Mouse (Mus musculus) heart, embryonic 12.5 days (tissue): ENCODE measurements around the gene Zfyve16. TPM values are rescaled to one million over a fixed set of nuclear protein-coding genes. Genes with fewer than 3 reads are reported as not detected.

Experiments
- ATAC-seq: fragments of 200-750 bp; cut with Nextera tagmentation; 2 replicates; pipeline ENCODE4 v1.8.0; 2017; ENCODE audit warnings: moderate TSS enrichment, moderate library complexity; ENCODE audit not compliant: insufficient number of reproducible peaks, low FRiP score
- H3K27ac ChIP-seq: fragments of 300-500 bp; sonication (generic); 2 replicates; pipeline ENCODE4 v1.5.1; 2016; ENCODE audit warnings: mild to moderate bottlenecking, moderate library complexity; ENCODE audit not compliant: poor library complexity, severe bottlenecking
- H3K27me3 ChIP-seq: fragments of 300-500 bp; sonication (generic); replicated peaks from 2 replicates; pipeline ENCODE4 v1.6.1; 2016; ENCODE audit warnings: mild to moderate bottlenecking, moderate library complexity
- H3K36me3 ChIP-seq: fragments of 300-500 bp; sonication (generic); 2 replicates; pipeline ENCODE4 v1.6.1; 2016; ENCODE audit warnings: mild to moderate bottlenecking, moderate library complexity
- H3K4me1 ChIP-seq: fragments of 300-500 bp; sonication (generic); replicated peaks from 2 replicates; pipeline ENCODE4 v1.6.1; 2016; ENCODE audit warnings: mild to moderate bottlenecking
- H3K4me2 ChIP-seq: fragments of 300-500 bp; sonication (generic); 2 replicates; pipeline ENCODE4 v1.6.1; 2016; ENCODE audit warnings: mild to moderate bottlenecking, moderate library complexity
- H3K4me3 ChIP-seq: fragments of 300-500 bp; sonication (generic); 2 replicates; pipeline ENCODE4 v1.5.1; 2016; ENCODE audit warnings: mild to moderate bottlenecking
- H3K9ac ChIP-seq: fragments of 300-500 bp; sonication (generic); 2 replicates; pipeline ENCODE4 v1.6.1; 2016; ENCODE audit warnings: mild to moderate bottlenecking, moderate library complexity
- H3K9me3 ChIP-seq: fragments of 300-500 bp; sonication (generic); replicated peaks from 2 replicates; pipeline ENCODE4 v1.6.1; 2016; ENCODE audit warnings: mild to moderate bottlenecking, moderate library complexity
- WGBS: fragments of 180-500 bp; shearing (Covaris S2); methylation state at CpG from one replicate; pipeline ENCODE4 v1.1.7; 2016; 5-methylcytosine and 5-hydroxymethylcytosine counted together
- polyA plus RNA-seq: library from polyadenylated mRNA; unstranded; fragments of >200 nt; fragmentation: Nextera tagmentation; extraction: Ambion mirVana; gene quantifications from 2 replicates; pipeline ENCODE4 v1.2.1, GENCODE M21; 2016

The Zfyve16 gene
- polyA plus RNA-seq, 1 experiment from 2014 or later: 11.5 TPM

- H3K4me2 ChIP-seq: no peak overlapping the region
- H3K9me3 ChIP-seq: no peaks in the 10 kb centered on the region
- no peak for ATAC-seq
- H3K9ac ChIP-seq: no peak overlapping the region
- H3K27ac ChIP-seq: no peak overlapping the region
- H3K36me3 ChIP-seq: 0 out of 2 replicates have a peak, but pooled peaks cover under 1% of the 10 kb centered on the region
- H3K4me3 ChIP-seq: no peak overlapping the region
- no peaks in the 10 kb centered on the region for H3K27me3 ChIP-seq
- peaks cover 6% of the 10 kb centered on the region for H3K4me1 ChIP-seq
- 79% methylated on average over 2 of the region's 2 CpGs for WGBS
These were observed 1.5 kb upstream of the Zfyve16 start for GRCm38 (mm10) chr13:92532216-92532615.

GRCm38 (mm10) chr13:92531237-92531636 is 569 bp upstream of the Zfyve16 start:
- peak overlapping the region; percentile 98 for H3K27ac ChIP-seq
- no peaks in the 10 kb centered on the region for H3K9me3 ChIP-seq
- peak overlapping the region; percentile 70 for H3K4me2 ChIP-seq
- H3K4me3 ChIP-seq: peak overlapping the region; percentile 82
- H3K36me3 ChIP-seq: 0 out of 2 replicates have a peak, but pooled peaks cover 3% of the 10 kb centered on the region
- 4% methylated on average over 15 of the region's 15 CpGs for WGBS
- no peaks in the 10 kb centered on the region for H3K27me3 ChIP-seq
- ATAC-seq: peak; percentile 2; the same call in 1 of the 2 replicates
- H3K9ac ChIP-seq: peak overlapping the region; percentile 88
- H3K4me1 ChIP-seq: peaks cover 6% of the 10 kb centered on the region

DNA sequence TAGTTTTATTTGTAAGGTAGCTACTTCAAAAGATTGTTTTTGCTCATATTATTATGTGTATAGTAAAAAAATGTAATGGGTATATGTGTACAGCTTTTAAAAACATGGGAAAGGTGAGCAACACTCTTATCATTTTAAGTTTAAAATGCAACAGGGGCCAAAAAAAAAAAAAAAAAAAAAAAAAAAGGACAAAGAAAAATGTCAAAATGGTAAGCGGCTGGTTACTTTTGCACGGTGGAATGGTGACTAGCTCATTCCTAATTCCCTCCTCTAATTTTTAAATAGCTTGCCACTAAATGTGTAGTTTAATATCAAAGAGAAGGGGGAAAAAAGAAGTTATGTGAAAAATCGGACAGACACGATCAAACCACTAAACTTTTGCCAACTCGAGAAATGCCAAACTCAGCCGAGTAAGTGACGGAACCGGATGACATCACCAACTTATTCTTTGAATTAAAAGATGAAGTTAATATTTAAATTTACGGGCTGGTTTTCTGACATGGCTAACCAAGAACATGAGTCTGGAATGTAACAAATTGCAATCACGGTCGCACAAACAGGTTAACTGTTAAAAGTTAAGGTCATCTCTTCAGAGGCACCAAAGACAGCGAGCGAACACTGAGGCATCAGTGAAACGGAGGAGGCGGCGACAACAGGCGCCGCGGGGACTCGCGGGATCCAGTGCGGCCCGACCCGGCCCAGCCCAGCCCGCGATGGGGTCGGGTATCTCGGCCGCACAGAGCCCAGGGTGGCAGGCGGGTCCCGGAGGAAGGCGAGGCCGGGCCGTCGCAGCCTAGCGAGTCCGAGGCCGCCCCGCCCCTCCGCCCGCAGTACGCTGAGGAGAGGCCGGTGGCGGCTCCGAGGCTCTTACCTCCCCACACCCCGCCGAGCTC is 594 bp downstream of the Zfyve16 start:
- no peaks in the 10 kb centered on the region for H3K9me3 ChIP-seq
- ATAC-seq: no peak
- 0 out of 2 replicates have a peak, but pooled peaks cover 3% of the 10 kb centered on the region for H3K36me3 ChIP-seq
- 2% methylated on average over 46 of the region's 47 CpGs for WGBS
- peak overlapping the region; percentile 98 for H3K27ac ChIP-seq
- peak overlapping the region; percentile 70 for H3K4me2 ChIP-seq
- H3K9ac ChIP-seq: peak overlapping the region; percentile 88
- no peaks in the 10 kb centered on the region for H3K27me3 ChIP-seq
- H3K4me3 ChIP-seq: peak overlapping the region; percentile 82
- H3K4me1 ChIP-seq: peaks cover 6% of the 10 kb centered on the region

DNA sequence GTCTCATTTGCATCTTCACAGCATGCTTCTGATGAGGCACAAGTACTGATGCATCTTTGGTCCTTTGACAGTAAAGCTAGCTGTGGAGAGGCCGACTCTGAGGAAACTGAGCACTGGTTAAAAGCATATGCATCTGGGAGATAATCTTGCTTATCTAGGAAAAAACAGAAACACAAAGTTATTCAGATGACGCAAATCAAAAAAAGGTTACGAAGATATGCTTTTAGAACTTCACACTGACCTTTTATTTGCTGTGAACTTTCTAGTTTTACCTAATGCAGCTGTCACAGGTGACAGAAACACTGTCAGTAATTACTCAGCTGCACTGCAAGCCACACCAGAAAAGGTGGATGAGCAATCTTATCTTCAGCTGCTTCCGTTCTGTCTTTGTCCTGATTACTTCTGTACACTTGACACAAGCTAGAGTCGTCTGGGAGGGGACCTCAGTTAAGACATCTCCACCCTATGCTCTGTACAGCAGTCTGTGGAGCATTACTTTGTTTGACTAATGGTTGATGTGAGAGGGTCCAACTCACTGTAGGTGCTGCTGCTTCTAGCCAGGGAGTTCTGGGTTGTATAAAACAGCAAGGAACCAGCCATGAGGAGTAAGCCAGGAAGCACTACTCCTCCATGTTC is 7.4 kb downstream of the Zfyve16 start:
- Histone ChIP-seq H3K36me3 (peaks cover 41% of the 10 kb centered on the region), H3K27ac (no peak overlapping the region), H3K4me3 (no peak overlapping the region), H3K9me3 (no peaks in the 10 kb centered on the region), H3K4me2 (no peak overlapping the region), H3K27me3 (no peaks in the 10 kb centered on the region), H3K4me1 (no peaks in the 10 kb centered on the region), H3K9ac (no peak overlapping the region)
- no peak for ATAC-seq
- 63% methylated on average over 5 of the region's 5 CpGs for WGBS

DNA sequence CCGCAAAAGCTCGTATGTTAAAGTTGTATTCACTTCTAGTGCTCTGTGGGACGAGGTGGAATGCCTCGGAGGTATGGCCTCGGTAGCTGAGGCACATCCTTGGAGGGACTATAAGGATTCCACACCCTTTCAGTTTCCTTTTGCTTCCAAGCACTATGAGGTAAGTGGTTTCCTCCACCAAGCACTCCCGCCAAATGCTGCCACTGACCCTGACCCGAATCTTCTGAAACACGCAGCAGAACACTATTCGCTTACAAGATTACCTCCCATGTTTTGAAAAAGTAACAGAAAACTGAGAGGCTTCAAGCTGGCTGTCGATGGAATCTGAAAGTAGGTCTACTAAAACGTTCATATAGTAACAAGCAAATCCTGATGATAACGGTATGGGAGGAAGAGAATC is 25.8 kb downstream of the Zfyve16 start:
- Histone ChIP-seq H3K9me3 (no peaks in the 10 kb centered on the region), H3K36me3 (peaks cover 53% of the 10 kb centered on the region), H3K4me2 (no peak overlapping the region), H3K4me3 (no peak overlapping the region), H3K9ac (no peak overlapping the region), H3K27me3 (no peaks in the 10 kb centered on the region), H3K27ac (no peak overlapping the region), H3K4me1 (no peaks in the 10 kb centered on the region)
- 83% methylated on average over 12 of the region's 12 CpGs for WGBS
- ATAC-seq: no peak

GRCm38 (mm10) chr13:92491923-92492322 is 38.7 kb downstream of the Zfyve16 start:
- H3K9ac ChIP-seq: no peak overlapping the region
- ATAC-seq: no peak
- no peak overlapping the region for H3K4me2 ChIP-seq
- no peaks in the 10 kb centered on the region for H3K9me3 ChIP-seq
- H3K27ac ChIP-seq: no peak overlapping the region
- no peak overlapping the region for H3K4me3 ChIP-seq
- no peaks in the 10 kb centered on the region for H3K27me3 ChIP-seq
- 87% methylated on average over 1 of the region's 1 CpGs for WGBS
- H3K36me3 ChIP-seq: peaks cover 41% of the 10 kb centered on the region
- H3K4me1 ChIP-seq: no peaks in the 10 kb centered on the region

GRCm38 (mm10) chr13:92490817-92491216 is 39.9 kb downstream of the Zfyve16 start:
- no peak overlapping the region for H3K27ac ChIP-seq
- no peaks in the 10 kb centered on the region for H3K27me3 ChIP-seq
- no peak overlapping the region for H3K4me2 ChIP-seq
- 70% methylated on average over 4 of the region's 4 CpGs for WGBS
- H3K9me3 ChIP-seq: no peaks in the 10 kb centered on the region
- no peaks in the 10 kb centered on the region for H3K4me1 ChIP-seq
- no peak overlapping the region for H3K4me3 ChIP-seq
- no peak for ATAC-seq
- H3K9ac ChIP-seq: no peak overlapping the region
- peaks cover 44% of the 10 kb centered on the region for H3K36me3 ChIP-seq

GRCm38 (mm10) chr13:92483852-92484463 is 46.7 kb downstream of the Zfyve16 start, which contains the start of gene Fam151b:
TSS of gene Fam151b (minus strand) at chr13:92484015.
- ATAC-seq: peak; percentile 99
- H3K36me3 ChIP-seq: peaks cover 9% of the 10 kb centered on the region; the same call in 1 of the 2 replicates
- 7% methylated on average over 19 of the region's 19 CpGs for WGBS

DNA sequence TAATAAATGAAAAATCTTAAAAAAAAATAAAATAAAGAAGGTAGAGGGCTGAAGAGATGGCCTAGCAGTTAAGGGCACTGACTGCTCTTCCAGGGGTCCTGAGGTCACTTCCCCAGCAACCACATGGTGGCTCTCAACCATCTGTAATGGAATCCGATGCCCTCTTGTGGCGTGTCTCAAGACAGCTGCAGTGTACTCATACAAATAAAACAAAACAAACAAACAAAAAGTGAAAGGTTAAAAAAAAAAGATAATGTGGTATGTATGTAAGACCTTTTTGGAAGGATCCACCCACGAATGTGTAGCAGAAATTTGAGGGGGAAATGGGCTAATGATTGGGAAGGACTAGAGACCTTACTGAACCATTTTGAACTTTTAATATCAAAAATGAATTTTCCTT is 47.3 kb downstream of the Zfyve16 start:
- 11% methylated on average over 3 of the region's 3 CpGs for WGBS
- Histone ChIP-seq H3K4me1 (no peaks in the 10 kb centered on the region), H3K27ac (no peak overlapping the region), H3K36me3 (peaks cover 9% of the 10 kb centered on the region; the same call in 1 of the 2 replicates), H3K4me2 (peak overlapping the region; percentile 90), H3K4me3 (peak overlapping the region; percentile 54), H3K27me3 (no peaks in the 10 kb centered on the region), H3K9ac (0 out of 2 replicates have a peak overlapping the region, but pooled peaks have one; percentile 65), H3K9me3 (no peaks in the 10 kb centered on the region)
- no peak for ATAC-seq

More at GRCm38 (mm10) chr13:92483852-92484463, 46.7 kb downstream of the Zfyve16 start, which contains the start of gene Fam151b:
- H3K4me1 ChIP-seq: no peaks in the 10 kb centered on the region
- peak within 1 kb of the TSS; percentile 63 for H3K27ac ChIP-seq
- peak within 1 kb of the TSS; percentile 54 for H3K4me3 ChIP-seq
- H3K9ac ChIP-seq: peak within 1 kb of the TSS; percentile 65
- H3K9me3 ChIP-seq: no peaks in the 10 kb centered on the region
- H3K27me3 ChIP-seq: no peaks in the 10 kb centered on the region
- peak within 1 kb of the TSS; percentile 90 for H3K4me2 ChIP-seq

GRCm38 (mm10) chr13:92470151-92470550 is 60.5 kb downstream of the Zfyve16 start:
- Histone ChIP-seq H3K9me3 (no peaks in the 10 kb centered on the region), H3K4me2 (no peak overlapping the region), H3K27ac (no peak overlapping the region), H3K4me1 (no peaks in the 10 kb centered on the region), H3K9ac (no peak overlapping the region), H3K27me3 (no peaks in the 10 kb centered on the region), H3K36me3 (peaks cover 5% of the 10 kb centered on the region; the same call in 1 of the 2 replicates), H3K4me3 (no peak overlapping the region)
- no peak for ATAC-seq
- 71% methylated on average over 2 of the region's 2 CpGs for WGBS

- Histone ChIP-seq H3K36me3 (peaks cover 5% of the 10 kb centered on the region; the same call in 1 of the 2 replicates), H3K27ac (no peak overlapping the region), H3K4me3 (no peak overlapping the region), H3K9ac (no peak overlapping the region), H3K4me2 (no peak overlapping the region), H3K27me3 (no peaks in the 10 kb centered on the region), H3K9me3 (no peaks in the 10 kb centered on the region), H3K4me1 (no peaks in the 10 kb centered on the region)
- ATAC-seq: no peak
- 75% methylated on average over 2 of the region's 2 CpGs for WGBS
These were observed 61.3 kb downstream of the Zfyve16 start for GRCm38 (mm10) chr13:92469381-92469780.
